Mouse (Mus musculus): Measurements from ENCODE around the gene Plekha1. TPM values are rescaled to one million over a fixed set of nuclear protein-coding genes. Genes with fewer than 3 reads are reported as not detected.

The Plekha1 gene
- 56.4 and 60.8 TPM in 2 replicates for polyA plus RNA-seq (2011; ENCODE audit: insufficient read length, low read depth, missing spikeins)

DNA sequence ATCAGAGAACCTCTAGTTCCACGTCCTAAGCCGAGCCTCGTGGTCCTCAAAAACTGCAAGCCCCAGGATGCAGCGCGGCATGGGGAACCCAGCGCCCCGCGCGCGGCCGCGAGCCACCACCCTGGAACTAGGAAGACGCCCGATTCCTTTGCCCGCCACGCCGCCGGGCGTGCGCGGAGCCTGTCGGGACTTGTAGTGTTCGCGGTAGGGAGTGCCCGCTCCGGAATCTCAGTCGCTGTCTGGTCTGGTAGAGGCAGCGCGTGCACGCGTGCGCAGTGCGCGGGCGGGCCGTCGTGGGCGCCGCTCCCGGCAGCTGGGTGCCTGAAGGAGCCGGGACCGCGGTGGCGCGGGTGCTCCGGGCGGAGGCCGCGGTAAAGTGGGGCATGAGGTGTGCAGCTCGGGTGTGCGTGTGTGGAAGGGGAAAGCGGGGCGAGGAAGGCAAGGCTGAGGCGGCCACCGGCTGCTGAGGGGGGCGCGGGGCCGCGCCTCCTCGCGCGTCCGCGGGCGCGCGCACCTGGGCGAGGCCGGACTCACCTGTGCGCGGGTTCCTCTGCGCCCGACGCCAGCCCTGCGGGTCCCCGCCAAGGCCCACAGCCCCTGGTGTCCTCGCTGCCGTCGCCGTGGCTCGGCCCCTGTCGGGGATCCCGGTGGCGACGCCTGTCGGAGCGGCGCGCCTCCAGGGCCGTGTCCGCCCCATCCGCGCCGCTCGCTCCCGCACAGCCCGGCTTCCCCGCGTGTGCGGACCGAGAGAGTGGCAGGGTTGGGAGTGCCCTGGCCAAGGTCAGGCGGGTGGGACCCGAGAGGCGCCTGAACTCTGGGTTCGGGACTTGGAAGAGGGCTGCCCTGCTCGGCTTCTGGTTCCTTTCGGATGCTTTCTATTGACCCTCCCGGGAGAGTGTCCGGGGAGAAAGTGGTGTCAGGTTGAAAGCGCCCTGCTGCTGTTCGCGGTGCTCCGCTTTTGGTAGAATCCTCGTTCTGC, at the start of gene Plekha1:
TSS of gene Plekha1 (plus strand) at position 144 of the 979 bp plus-strand sequence.
- H3K4me1 ChIP-seq (ENCODE audit: control insufficient read depth, insufficient read depth, low read length), result peaks cover 6% of the 10 kb centered on the region; the same call in 1 of the 2 replicates
- peak; percentile 85 for TF ChIP-seq POLR2A (IDR thresholded peaks at IDR 0.05; ENCODE audit: low read depth, low read length)
- TF ChIP-seq CTCF (IDR thresholded peaks at IDR 0.05; ENCODE audit: borderline replicate concordance, insufficient read depth, low read length), result no peak
- H3K27ac ChIP-seq (ENCODE audit: insufficient read depth, low read length), result no peak within 1 kb of the TSS; the same call in 1 of the 2 replicates
- H3K4me3 ChIP-seq (ENCODE audit: insufficient read depth, low read length), result peak within 1 kb of the TSS; percentile 97

DNA sequence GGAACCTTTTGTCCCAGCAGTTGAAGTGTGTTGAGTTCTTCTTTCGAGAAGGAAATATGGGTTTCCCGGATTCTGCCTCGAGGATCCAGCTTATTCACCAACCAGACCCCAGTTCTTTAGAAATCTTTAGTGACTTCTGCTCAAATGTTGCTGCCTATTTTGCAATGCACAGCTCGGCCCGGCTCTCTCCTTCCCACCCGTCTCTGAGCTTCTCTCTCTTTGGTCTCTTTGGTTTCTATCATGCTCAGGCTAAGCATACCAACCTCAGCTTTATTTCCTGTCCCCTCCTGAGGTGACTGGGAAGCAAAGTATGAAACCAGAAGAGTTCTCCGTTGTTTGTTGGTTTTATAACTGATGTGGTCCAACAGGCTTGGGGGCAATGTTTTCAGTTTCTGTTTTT, 49.3 kb upstream of the Plekha1 start:
- no peaks in the 10 kb centered on the region for H3K4me1 ChIP-seq (ENCODE audit: control insufficient read depth, insufficient read depth, low read length)
- no peak for TF ChIP-seq CTCF (IDR thresholded peaks at IDR 0.05; ENCODE audit: borderline replicate concordance, insufficient read depth, low read length)
- TF ChIP-seq POLR2A (IDR thresholded peaks at IDR 0.05; ENCODE audit: low read depth, low read length), result no peak
- H3K27ac ChIP-seq (ENCODE audit: insufficient read depth, low read length), result no peak overlapping the region
- no peak overlapping the region for H3K4me3 ChIP-seq (ENCODE audit: insufficient read depth, low read length)

- H3K4me1 ChIP-seq (ENCODE audit: control insufficient read depth, insufficient read depth, low read length), result no peaks in the 10 kb centered on the region
- TF ChIP-seq CTCF (IDR thresholded peaks at IDR 0.05; ENCODE audit: borderline replicate concordance, insufficient read depth, low read length), result no peak
- no peak for TF ChIP-seq POLR2A (IDR thresholded peaks at IDR 0.05; ENCODE audit: low read depth, low read length)
- no peak overlapping the region; the same call in 1 of the 2 replicates for H3K27ac ChIP-seq (ENCODE audit: insufficient read depth, low read length)
- no peak overlapping the region for H3K4me3 ChIP-seq (ENCODE audit: insufficient read depth, low read length)
These were observed 46.7 kb upstream of the Plekha1 start for GRCm38 (mm10) chr7:130818813-130819212.

DNA sequence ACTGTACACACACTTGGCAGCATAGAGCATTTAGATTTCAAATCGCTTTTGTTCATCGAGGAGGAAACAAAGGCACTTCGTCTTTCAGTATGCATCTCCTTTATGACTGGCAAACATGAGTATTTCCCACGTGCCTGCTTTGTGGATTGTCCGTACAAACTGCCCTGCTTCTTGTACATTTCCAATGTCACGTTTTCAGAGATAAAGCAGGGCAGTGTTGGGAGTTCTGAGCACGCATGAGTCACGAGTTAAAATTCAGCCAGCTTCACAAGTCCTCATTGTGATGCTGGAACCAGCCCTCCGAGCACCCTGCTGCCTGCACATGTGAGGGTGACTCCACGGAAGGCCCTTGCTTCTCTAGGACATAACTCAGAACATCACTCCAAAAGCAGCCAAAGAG, 45.9 kb upstream of the Plekha1 start:
- TF ChIP-seq POLR2A (IDR thresholded peaks at IDR 0.05; ENCODE audit: low read depth, low read length), result no peak
- no peak for TF ChIP-seq CTCF (IDR thresholded peaks at IDR 0.05; ENCODE audit: borderline replicate concordance, insufficient read depth, low read length)
- Histone ChIP-seq H3K4me3 (ENCODE audit: insufficient read depth, low read length) (no peak overlapping the region), H3K4me1 (ENCODE audit: control insufficient read depth, insufficient read depth, low read length) (no peaks in the 10 kb centered on the region), H3K27ac (ENCODE audit: insufficient read depth, low read length) (no peak overlapping the region)

DNA sequence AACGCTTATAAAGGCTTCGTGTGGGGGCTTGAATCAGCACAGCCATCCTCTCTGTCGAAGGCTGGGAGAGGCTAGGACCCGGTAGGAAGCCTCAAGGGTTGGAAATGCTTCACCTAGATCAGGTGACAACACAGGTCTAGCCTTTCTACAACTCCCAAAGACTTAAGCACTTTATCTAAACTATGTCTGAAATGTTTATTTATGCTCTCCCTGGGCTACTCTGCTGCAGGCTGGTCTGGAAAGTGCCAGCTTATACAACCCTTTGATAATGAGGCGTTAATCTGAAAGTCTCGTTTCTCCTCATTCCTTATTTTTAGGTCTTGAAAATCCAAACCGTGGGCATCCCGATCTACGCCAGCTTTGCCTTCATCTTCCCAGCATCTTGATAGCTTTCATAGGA, 41.6 kb upstream of the Plekha1 start:
- Histone ChIP-seq H3K4me3 (ENCODE audit: insufficient read depth, low read length) (no peak overlapping the region), H3K4me1 (ENCODE audit: control insufficient read depth, insufficient read depth, low read length) (no peaks in the 10 kb centered on the region)
- TF ChIP-seq POLR2A (IDR thresholded peaks at IDR 0.05; ENCODE audit: low read depth, low read length) (no peak), CTCF (IDR thresholded peaks at IDR 0.05; ENCODE audit: borderline replicate concordance, insufficient read depth, low read length) (no peak)

DNA sequence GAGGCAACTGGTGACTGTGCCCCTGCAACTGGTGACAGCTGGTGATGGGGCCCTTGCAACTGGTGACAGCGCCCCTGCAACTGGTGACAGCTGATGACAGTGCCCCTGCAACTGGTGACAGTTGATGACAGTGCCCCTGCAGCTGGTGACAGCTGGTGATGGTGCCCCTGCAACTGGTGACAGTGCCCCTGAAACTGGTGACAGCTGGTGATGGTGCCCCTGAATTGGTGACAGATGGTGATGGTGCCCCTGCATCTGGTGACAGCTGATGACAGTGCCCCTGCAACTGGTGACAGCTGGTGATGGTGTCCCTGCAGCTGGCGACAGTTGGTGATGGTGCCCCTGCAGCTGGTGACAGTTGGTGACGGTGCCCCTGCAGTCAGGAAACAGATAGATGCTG, 39.2 kb upstream of the Plekha1 start:
- Histone ChIP-seq H3K27ac (ENCODE audit: insufficient read depth, low read length) (no peak overlapping the region), H3K4me3 (ENCODE audit: insufficient read depth, low read length) (no peak overlapping the region), H3K4me1 (ENCODE audit: control insufficient read depth, insufficient read depth, low read length) (no peaks in the 10 kb centered on the region)
- no peak for TF ChIP-seq CTCF (IDR thresholded peaks at IDR 0.05; ENCODE audit: borderline replicate concordance, insufficient read depth, low read length)
- TF ChIP-seq POLR2A (IDR thresholded peaks at IDR 0.05; ENCODE audit: low read depth, low read length), result no peak

More for the DNA sequence above, 41.6 kb upstream of the Plekha1 start:
- no peak overlapping the region for H3K27ac ChIP-seq (ENCODE audit: insufficient read depth, low read length)

DNA sequence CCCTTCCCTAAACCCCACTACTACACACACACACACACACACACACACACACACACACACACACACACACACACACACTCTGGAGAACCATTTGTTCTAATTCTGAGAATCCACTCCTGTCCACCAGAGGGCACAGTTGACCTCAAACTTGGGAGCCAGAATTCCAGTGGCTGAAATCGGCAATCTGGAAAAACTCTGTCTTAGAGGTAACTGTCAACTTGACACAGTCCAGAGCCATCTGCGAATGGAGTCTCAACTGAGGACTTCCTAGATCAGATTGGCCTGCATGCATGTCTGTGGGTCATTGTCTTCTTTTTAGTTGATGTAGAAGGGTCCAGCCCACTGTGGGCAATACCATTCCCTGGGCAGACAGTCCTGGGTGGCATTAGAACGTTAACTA, 38.1 kb upstream of the Plekha1 start:
- Histone ChIP-seq H3K27ac (ENCODE audit: insufficient read depth, low read length) (no peak overlapping the region), H3K4me3 (ENCODE audit: insufficient read depth, low read length) (no peak overlapping the region), H3K4me1 (ENCODE audit: control insufficient read depth, insufficient read depth, low read length) (no peaks in the 10 kb centered on the region)
- TF ChIP-seq POLR2A (IDR thresholded peaks at IDR 0.05; ENCODE audit: low read depth, low read length) (no peak), CTCF (IDR thresholded peaks at IDR 0.05; ENCODE audit: borderline replicate concordance, insufficient read depth, low read length) (peak; percentile 25; the same call in 1 of the 2 replicates)

DNA sequence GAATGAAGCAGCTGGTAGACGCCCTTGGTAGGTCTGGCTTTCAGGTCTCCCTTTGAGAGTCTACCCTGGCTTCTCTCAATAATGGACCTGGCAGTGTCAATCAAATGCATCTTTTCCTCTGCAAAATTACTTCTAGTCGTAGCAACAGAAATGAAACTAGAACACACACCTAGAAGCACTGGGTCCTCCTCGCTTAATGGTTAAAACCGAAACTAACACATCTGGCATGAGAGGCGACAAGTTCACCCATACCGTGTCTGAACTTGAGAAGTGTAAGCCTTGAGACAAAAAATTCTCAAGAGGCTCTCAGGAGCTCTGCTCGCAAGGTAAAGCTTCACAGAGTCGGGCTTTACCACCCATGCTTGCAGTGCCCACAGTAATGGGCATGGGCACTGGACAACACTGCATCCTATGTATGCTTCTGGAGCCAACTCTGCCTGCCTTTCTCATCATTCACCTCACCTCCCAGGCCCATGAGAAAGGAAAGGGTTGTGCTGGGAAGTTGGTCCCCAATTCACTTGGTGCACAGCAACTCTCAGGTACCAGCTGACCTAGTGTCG, 37.6 kb upstream of the Plekha1 start:
- no peak for TF ChIP-seq CTCF (IDR thresholded peaks at IDR 0.05; ENCODE audit: borderline replicate concordance, insufficient read depth, low read length)
- TF ChIP-seq POLR2A (IDR thresholded peaks at IDR 0.05; ENCODE audit: low read depth, low read length), result no peak
- no peak overlapping the region for H3K4me3 ChIP-seq (ENCODE audit: insufficient read depth, low read length)
- no peak overlapping the region for H3K27ac ChIP-seq (ENCODE audit: insufficient read depth, low read length)
- H3K4me1 ChIP-seq (ENCODE audit: control insufficient read depth, insufficient read depth, low read length), result no peaks in the 10 kb centered on the region

DNA sequence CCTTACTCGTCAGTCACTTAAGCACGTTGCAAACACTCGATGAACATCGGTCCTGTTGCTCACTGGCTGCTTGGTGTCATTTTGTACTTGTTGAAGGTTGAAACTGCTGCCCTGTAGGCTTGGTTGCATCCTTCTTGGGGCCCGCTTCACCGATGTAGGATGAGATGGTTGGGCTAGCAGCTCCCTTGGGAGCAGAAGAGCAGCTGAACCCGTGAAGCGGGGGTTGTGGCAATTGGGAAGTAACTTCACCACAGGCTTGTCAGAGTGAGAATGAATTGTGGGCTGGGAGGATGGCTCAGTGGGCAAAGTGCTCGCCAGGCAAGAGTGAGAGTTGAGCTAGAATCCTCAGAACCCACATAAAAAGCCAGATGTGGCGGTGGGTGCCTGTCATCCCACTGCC, 37.1 kb upstream of the Plekha1 start:
- no peak overlapping the region for H3K4me3 ChIP-seq (ENCODE audit: insufficient read depth, low read length)
- H3K4me1 ChIP-seq (ENCODE audit: control insufficient read depth, insufficient read depth, low read length), result no peaks in the 10 kb centered on the region
- H3K27ac ChIP-seq (ENCODE audit: insufficient read depth, low read length), result no peak overlapping the region
- TF ChIP-seq POLR2A (IDR thresholded peaks at IDR 0.05; ENCODE audit: low read depth, low read length) (no peak), CTCF (IDR thresholded peaks at IDR 0.05; ENCODE audit: borderline replicate concordance, insufficient read depth, low read length) (no peak)

GRCm38 (mm10) chr7:130831586-130831985, 34.0 kb upstream of the Plekha1 start:
- Histone ChIP-seq H3K4me1 (ENCODE audit: control insufficient read depth, insufficient read depth, low read length) (no peaks in the 10 kb centered on the region), H3K4me3 (ENCODE audit: insufficient read depth, low read length) (no peak overlapping the region), H3K27ac (ENCODE audit: insufficient read depth, low read length) (no peak overlapping the region)
- TF ChIP-seq CTCF (IDR thresholded peaks at IDR 0.05; ENCODE audit: borderline replicate concordance, insufficient read depth, low read length) (no peak), POLR2A (IDR thresholded peaks at IDR 0.05; ENCODE audit: low read depth, low read length) (no peak)

Measured in embryonic fibroblast, embryonic 13.5 days (primary cell).